Mouse (Mus musculus) embryonic facial prominence, embryonic 14.5 days (tissue): ENCODE data around the gene Cd274. TPM values are rescaled to one million over a fixed set of nuclear protein-coding genes. Genes with fewer than 3 reads are reported as not detected.

Source experiments
- ATAC-seq: fragments of 200-750 bp; cut with Nextera tagmentation; 2 replicates; pipeline ENCODE4 v1.8.0; 2017; ENCODE audit warnings: low read depth, moderate number of reproducible peaks, moderate TSS enrichment
- DNase-seq: peaks from one replicate; pipeline ENCODE4 v3.0.0-alpha.2; 2015; ENCODE audit warnings: low spot score
- H3K27ac ChIP-seq: fragments of 300-500 bp; sonication (generic); replicated peaks from 2 replicates; pipeline ENCODE4 v1.5.1; 2014; ENCODE audit warnings: low read depth, mild to moderate bottlenecking, low read length, moderate library complexity
- H3K27me3 ChIP-seq: fragments of 300-500 bp; sonication (generic); replicated peaks from 2 replicates; pipeline ENCODE4 v1.6.1; 2014; ENCODE audit warnings: low read length; ENCODE audit not compliant: control insufficient read depth, insufficient read depth
- H3K36me3 ChIP-seq: fragments of 300-500 bp; sonication (generic); 2 replicates; pipeline ENCODE4 v1.6.1; 2014; ENCODE audit warnings: low read length, mixed read lengths; ENCODE audit not compliant: control insufficient read depth, insufficient read depth
- H3K4me1 ChIP-seq: fragments of 300-500 bp; sonication (generic); 2 replicates; pipeline ENCODE4 v1.6.1; 2014; ENCODE audit warnings: antibody characterized with exemption, low read length; ENCODE audit not compliant: control insufficient read depth, insufficient read depth
- H3K4me2 ChIP-seq: fragments of 300-500 bp; sonication (generic); 2 replicates; pipeline ENCODE4 v1.6.1; 2014; ENCODE audit warnings: low read depth, mild to moderate bottlenecking, low read length, moderate library complexity, mixed read lengths
- H3K4me3 ChIP-seq: fragments of 300-500 bp; sonication (generic); 2 replicates; pipeline ENCODE4 v1.5.1; 2014; ENCODE audit warnings: low read depth, mild to moderate bottlenecking, low read length
- H3K9ac ChIP-seq: fragments of 300-500 bp; sonication (generic); 2 replicates; pipeline ENCODE4 v1.6.1; 2014; ENCODE audit warnings: low read depth, mild to moderate bottlenecking, low read length, moderate library complexity, mixed read lengths
- H3K9me3 ChIP-seq: fragments of 300-500 bp; sonication (generic); 2 replicates; pipeline ENCODE4 v1.6.1; 2016; ENCODE audit warnings: low read length; ENCODE audit not compliant: control insufficient read depth
- WGBS: fragments of 180-500 bp; shearing (Covaris S2); extraction: QIAGEN DNeasy Blood & Tissue Kit; methylation state at CpG from one replicate; pipeline ENCODE4 v1.1.7; 2014; 5-methylcytosine and 5-hydroxymethylcytosine counted together
- polyA plus RNA-seq: library from polyadenylated mRNA; unstranded; fragments of >200 nt; fragmentation: Nextera tagmentation; extraction: Ambion mirVana; gene quantifications from 2 replicates; pipeline ENCODE4 v1.2.1, GENCODE M21; 2014

Gene Cd274
- polyA plus RNA-seq: 0.21 and 0.56 TPM in 2 replicates

- H3K9me3 ChIP-seq: no peaks in the 10 kb centered on the region
- DNase-seq: peak; percentile 89
- no peak within 1 kb of the TSS for H3K27ac ChIP-seq
- 0 out of 2 replicates have a peak, but pooled peaks cover 8% of the 10 kb centered on the region for H3K4me1 ChIP-seq
- peak within 1 kb of the TSS; percentile 60 for H3K9ac ChIP-seq
- H3K4me2 ChIP-seq: peak within 1 kb of the TSS; percentile 84
- no peaks in the 10 kb centered on the region for H3K36me3 ChIP-seq
- peak within 1 kb of the TSS; percentile 50 for H3K4me3 ChIP-seq
- no peaks in the 10 kb centered on the region for H3K27me3 ChIP-seq
- WGBS: 2% methylated on average over 26 of the region's 26 CpGs
- ATAC-seq: no peak
These were observed at the start of gene Cd274, which contains the start of gene Plgrkt for GRCm38 (mm10) chr19:29366969-29367622. Gene Cd274, plus strand, starts transcription at chr19:29367455. Gene Plgrkt, minus strand, starts transcription at chr19:29367390.

GRCm38 (mm10) chr19:29323416-29324049 lies 43.7 kb upstream of the Cd274 start:
- H3K4me2 ChIP-seq: no peak overlapping the region

GRCm38 (mm10) chr19:29325053-29325851 lies 42.0 kb upstream of the Cd274 start, which contains the start of gene Insl6:
Gene Insl6, minus strand, starts transcription at chr19:29325356.
- WGBS: 3% methylated on average over 25 of the region's 31 CpGs
- ATAC-seq: peak; percentile 97
- Histone ChIP-seq H3K27ac (no peak within 1 kb of the TSS), H3K4me3 (peak within 1 kb of the TSS; percentile 41), H3K9me3 (no peaks in the 10 kb centered on the region), H3K27me3 (no peaks in the 10 kb centered on the region), H3K4me2 (peak within 1 kb of the TSS; percentile 68), H3K9ac (peak within 1 kb of the TSS; percentile 61), H3K36me3 (no peaks in the 10 kb centered on the region), H3K4me1 (no peaks in the 10 kb centered on the region; the same call in 1 of the 2 replicates)
- peak; percentile 80 for DNase-seq

More at GRCm38 (mm10) chr19:29323416-29324049, 43.7 kb upstream of the Cd274 start:
- Histone ChIP-seq H3K36me3 (no peaks in the 10 kb centered on the region), H3K9me3 (no peaks in the 10 kb centered on the region), H3K27me3 (no peaks in the 10 kb centered on the region), H3K9ac (no peak overlapping the region), H3K4me3 (no peak overlapping the region), H3K4me1 (no peaks in the 10 kb centered on the region; the same call in 1 of the 2 replicates), H3K27ac (no peak overlapping the region)
- 67% methylated on average over 8 of the region's 8 CpGs for WGBS
- DNase-seq (no peak), ATAC-seq (no peak)

- WGBS: 54% methylated on average over 9 of the region's 9 CpGs
- H3K9me3 ChIP-seq: no peaks in the 10 kb centered on the region
- H3K4me3 ChIP-seq: peak overlapping the region; percentile 41
- H3K4me2 ChIP-seq: peak overlapping the region; percentile 68
- DNase-seq: no peak
- H3K27me3 ChIP-seq: no peaks in the 10 kb centered on the region
- H3K4me1 ChIP-seq: no peaks in the 10 kb centered on the region; the same call in 1 of the 2 replicates
- no peak for ATAC-seq
- no peak overlapping the region for H3K9ac ChIP-seq
- no peak overlapping the region for H3K27ac ChIP-seq
- no peaks in the 10 kb centered on the region for H3K36me3 ChIP-seq
These were observed 41.4 kb upstream of the Cd274 start for GRCm38 (mm10) chr19:29325852-29326180.

GRCm38 (mm10) chr19:29326396-29326795 lies 40.9 kb upstream of the Cd274 start:
- 87% methylated on average over 4 of the region's 4 CpGs for WGBS
- no peak for ATAC-seq
- H3K4me1 ChIP-seq: no peaks in the 10 kb centered on the region; the same call in 1 of the 2 replicates

GRCm38 (mm10) chr19:29326822-29327552 lies 40.3 kb upstream of the Cd274 start:
- Histone ChIP-seq H3K4me3 (no peak overlapping the region), H3K4me2 (no peak overlapping the region), H3K36me3 (no peaks in the 10 kb centered on the region), H3K9ac (no peak overlapping the region), H3K27ac (no peak overlapping the region), H3K9me3 (no peaks in the 10 kb centered on the region), H3K4me1 (no peaks in the 10 kb centered on the region; the same call in 1 of the 2 replicates), H3K27me3 (no peaks in the 10 kb centered on the region)
- 79% methylated on average over 13 of the region's 13 CpGs for WGBS
- DNase-seq (no peak), ATAC-seq (no peak)

More at GRCm38 (mm10) chr19:29326396-29326795, 40.9 kb upstream of the Cd274 start:
- Histone ChIP-seq H3K9me3 (no peaks in the 10 kb centered on the region), H3K36me3 (no peaks in the 10 kb centered on the region), H3K4me2 (no peak overlapping the region), H3K4me3 (no peak overlapping the region), H3K27me3 (no peaks in the 10 kb centered on the region), H3K9ac (no peak overlapping the region), H3K27ac (no peak overlapping the region)
- DNase-seq: no peak

GRCm38 (mm10) chr19:29334068-29334745 lies 33.0 kb upstream of the Cd274 start, which contains the start of gene Rln1:
Gene Rln1, minus strand, starts transcription at chr19:29334670.
- Histone ChIP-seq H3K27me3 (peaks cover 3% of the 10 kb centered on the region; the same call in 1 of the 2 replicates), H3K9ac (peak within 1 kb of the TSS; percentile 64), H3K9me3 (no peaks in the 10 kb centered on the region), H3K4me3 (peak within 1 kb of the TSS; percentile 36), H3K4me1 (peaks cover 6% of the 10 kb centered on the region; the same call in 1 of the 2 replicates), H3K4me2 (peak within 1 kb of the TSS; percentile 76), H3K36me3 (no peaks in the 10 kb centered on the region), H3K27ac (no peak within 1 kb of the TSS)
- 3% methylated on average over 23 of the region's 23 CpGs for WGBS
- DNase-seq: peak; percentile 67
- peak; percentile 53 for ATAC-seq
